Mouse (Mus musculus) liver, postnatal 0 days (tissue): ENCODE data around the gene Tmem62.

Experiments
- CTCF ChIP-seq: sonication (generic); IDR thresholded peaks from 2 replicates; pipeline ENCODE4 v1.5.1; 2016; ENCODE audit warnings: antibody characterized with exemption, low read depth
- EP300 ChIP-seq: IDR thresholded peaks from 2 replicates; pipeline ENCODE4 v1.6.1; 2016; ENCODE audit warnings: antibody characterized with exemption, low read depth, mild to moderate bottlenecking

DNA sequence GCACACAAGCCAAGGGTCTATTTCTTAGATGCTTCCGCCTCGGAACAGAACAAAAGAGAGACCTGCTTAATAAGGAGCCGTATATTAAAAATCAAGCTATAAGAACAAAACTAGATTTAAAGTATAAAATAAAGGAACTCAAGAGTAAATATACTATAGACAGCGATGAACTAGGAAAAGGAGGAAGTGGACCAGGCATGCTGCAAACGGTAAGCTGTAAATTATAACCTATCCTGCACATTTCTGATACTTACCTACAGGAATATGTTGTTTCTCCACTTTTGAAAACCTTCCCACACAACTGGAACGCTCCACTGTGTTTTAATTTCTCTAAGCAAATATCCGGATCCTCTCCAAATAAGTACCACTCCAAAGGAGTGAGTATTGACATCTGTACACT, 13.7 kb upstream of the Tmem62 start:
- TF ChIP-seq CTCF (no peak), EP300 (no peak)
